Mouse (Mus musculus): Measurements from ENCODE around the gene Rab9b. TPM values are rescaled to one million over a fixed set of nuclear protein-coding genes. Genes with fewer than 3 reads are reported as not detected.

The Rab9b gene
- total RNA-seq (2017) = not detected in 2 replicates

GRCm38 (mm10) chrX:136868061-136869040 lies at the start of gene Rab9b:
Rab9b (minus strand) TSS chrX:136868755.
- ATAC-seq (replicated peaks in 1 of 2; ENCODE audit: insufficient read depth in 1 of 2, low FRiP score in 2 of 2, low TSS enrichment in 1 of 2, low read depth in 1 of 2, poor library complexity in 2 of 2, severe bottlenecking in 2 of 2) = peak; percentile 58 to 83

- ATAC-seq (replicated peaks in 1 of 2; ENCODE audit: insufficient read depth in 1 of 2, low FRiP score in 2 of 2, low TSS enrichment in 1 of 2, low read depth in 1 of 2, poor library complexity in 2 of 2, severe bottlenecking in 2 of 2) = no peak
These were observed 35.8 kb upstream of the Rab9b start for GRCm38 (mm10) chrX:136904369-136904768.

GRCm38 (mm10) chrX:136895757-136896156 lies 27.2 kb upstream of the Rab9b start:
- peak; percentile 67 to 68; a peak in 3 of 4 replicates for ATAC-seq (replicated peaks in 1 of 2; ENCODE audit: insufficient read depth in 1 of 2, low FRiP score in 2 of 2, low TSS enrichment in 1 of 2, low read depth in 1 of 2, poor library complexity in 2 of 2, severe bottlenecking in 2 of 2)

- no peak for ATAC-seq (replicated peaks in 1 of 2; ENCODE audit: insufficient read depth in 1 of 2, low FRiP score in 2 of 2, low TSS enrichment in 1 of 2, low read depth in 1 of 2, poor library complexity in 2 of 2, severe bottlenecking in 2 of 2)
These were observed 18.3 kb downstream of the Rab9b start for GRCm38 (mm10) chrX:136850300-136850699.

GRCm38 (mm10) chrX:136828610-136829009 lies 39.9 kb downstream of the Rab9b start:
- ATAC-seq (replicated peaks in 1 of 2; ENCODE audit: insufficient read depth in 1 of 2, low FRiP score in 2 of 2, low TSS enrichment in 1 of 2, low read depth in 1 of 2, poor library complexity in 2 of 2, severe bottlenecking in 2 of 2) = no peak

- no peak for ATAC-seq (replicated peaks in 1 of 2; ENCODE audit: insufficient read depth in 1 of 2, low FRiP score in 2 of 2, low TSS enrichment in 1 of 2, low read depth in 1 of 2, poor library complexity in 2 of 2, severe bottlenecking in 2 of 2)
These were observed 43.5 kb downstream of the Rab9b start for GRCm38 (mm10) chrX:136825016-136825415.

- no peak for ATAC-seq (replicated peaks in 1 of 2; ENCODE audit: insufficient read depth in 1 of 2, low FRiP score in 2 of 2, low TSS enrichment in 1 of 2, low read depth in 1 of 2, poor library complexity in 2 of 2, severe bottlenecking in 2 of 2)
These were observed 46.2 kb downstream of the Rab9b start, which contains the start of gene Plp1 for GRCm38 (mm10) chrX:136822371-136822770. Plp1 (plus strand) TSS chrX:136822671.

GRCm38 (mm10) chrX:136820250-136820649 lies 48.3 kb downstream of the Rab9b start:
- peak; percentile 77 to 88 for ATAC-seq (replicated peaks in 1 of 2; ENCODE audit: insufficient read depth in 1 of 2, low FRiP score in 2 of 2, low TSS enrichment in 1 of 2, low read depth in 1 of 2, poor library complexity in 2 of 2, severe bottlenecking in 2 of 2)

- no peak for ATAC-seq (replicated peaks in 1 of 2; ENCODE audit: insufficient read depth in 1 of 2, low FRiP score in 2 of 2, low TSS enrichment in 1 of 2, low read depth in 1 of 2, poor library complexity in 2 of 2, severe bottlenecking in 2 of 2)
These were observed 48.8 kb downstream of the Rab9b start for GRCm38 (mm10) chrX:136819752-136820151.

Other genes starting within 250 kb of the Rab9b start
- gene Tceal1, start 160.8 kb downstream of the Rab9b start, total RNA-seq (2017) = 4.5 and 5.4 TPM in 2 replicates
- gene Morf4l2, start 125.1 kb downstream of the Rab9b start, total RNA-seq (2017) = 464 and 594 TPM in 2 replicates
- gene Glra4, start 88.6 kb downstream of the Rab9b start, total RNA-seq (2017) = not detected in 2 replicates
- gene Plp1, start 46.1 kb downstream of the Rab9b start, total RNA-seq (2017) = 3.4 and 3.6 TPM in 2 replicates
- not detected in 2 replicates for gene H2bfm, start 58.6 kb upstream of the Rab9b start, total RNA-seq (2017)
- gene Tmsb15b2, start 106.7 kb upstream of the Rab9b start, total RNA-seq (2017) = 6.4 and 14.5 TPM in 2 replicates
- gene Tmsb15l, start 108.1 kb upstream of the Rab9b start, total RNA-seq (2017) = 20.1 and 33.5 TPM in 2 replicates
- gene Tmsb15b1, start 108.1 kb upstream of the Rab9b start, total RNA-seq (2017) = 13.9 and 18.6 TPM in 2 replicates
- 2.3 and 2.6 TPM in 2 replicates for gene Zcchc18, start 124.4 kb upstream of the Rab9b start, total RNA-seq (2017)
- 5.6 and 10.0 TPM in 2 replicates for gene Slc25a53, start 169.5 kb upstream of the Rab9b start, total RNA-seq (2017)
- gene Fam199x, start 180.8 kb upstream of the Rab9b start, total RNA-seq (2017) = 16.5 and 20.0 TPM in 2 replicates